Mouse (Mus musculus) limb, embryonic 14.5 days (tissue): ENCODE measurements around the gene Ccdc63. TPM values are rescaled to one million over a fixed set of nuclear protein-coding genes. Genes with fewer than 3 reads are reported as not detected.

Source experiments
- ATAC-seq: fragments of 200-750 bp; cut with Nextera tagmentation; 2 replicates; pipeline ENCODE4 v1.8.0; 2017; ENCODE audit warnings: low read depth, moderate number of reproducible peaks, moderate TSS enrichment; ENCODE audit not compliant: low FRiP score
- DNase-seq: peaks from one replicate; pipeline ENCODE4 v3.0.0-alpha.2; 2015; ENCODE audit warnings: low spot score
- H3K27ac ChIP-seq: fragments of 300-500 bp; sonication (generic); replicated peaks from 2 replicates; pipeline ENCODE4 v1.5.1; 2014; ENCODE audit warnings: low read depth, mild to moderate bottlenecking, low read length, moderate library complexity, mixed read lengths
- H3K27me3 ChIP-seq: fragments of 300-500 bp; sonication (generic); 2 replicates; pipeline ENCODE4 v1.6.1; 2014; ENCODE audit warnings: low read length, mixed read lengths; ENCODE audit not compliant: control insufficient read depth, insufficient read depth
- H3K36me3 ChIP-seq: fragments of 300-500 bp; sonication (generic); 2 replicates; pipeline ENCODE4 v1.6.1; 2014; ENCODE audit warnings: mild to moderate bottlenecking, low read length, moderate library complexity, mixed read lengths; ENCODE audit not compliant: control insufficient read depth, insufficient read depth
- H3K4me1 ChIP-seq: fragments of 300-500 bp; sonication (generic); 2 replicates; pipeline ENCODE4 v1.6.1; 2014; ENCODE audit warnings: antibody characterized with exemption, low read length, mixed read lengths; ENCODE audit not compliant: control insufficient read depth, insufficient read depth
- H3K4me2 ChIP-seq: fragments of 300-500 bp; sonication (generic); replicated peaks from 2 replicates; pipeline ENCODE4 v1.6.1; 2014; ENCODE audit warnings: low read depth, mild to moderate bottlenecking, low read length, moderate library complexity; ENCODE audit not compliant: severe bottlenecking
- H3K4me3 ChIP-seq: fragments of 300-500 bp; sonication (generic); replicated peaks from 2 replicates; pipeline ENCODE4 v1.5.1; 2014; ENCODE audit warnings: low read length
- H3K9ac ChIP-seq: fragments of 300-500 bp; sonication (generic); 2 replicates; pipeline ENCODE4 v1.6.1; 2014; ENCODE audit warnings: mild to moderate bottlenecking, low read depth, low read length, moderate library complexity; ENCODE audit not compliant: severe bottlenecking
- H3K9me3 ChIP-seq: fragments of 300-500 bp; sonication (generic); 2 replicates; pipeline ENCODE4 v1.6.1; 2016; ENCODE audit warnings: low read length; ENCODE audit not compliant: control insufficient read depth
- POLR2A ChIP-seq: fragments of 200-500 bp; IDR thresholded peaks from 2 replicates; pipeline ENCODE4 v1.8.0; 2012; ENCODE audit warnings: inconsistent platforms, mild to moderate bottlenecking, moderate library complexity, borderline replicate concordance; ENCODE audit not compliant: insufficient read depth, insufficient read length; ENCODE audit errors: extremely low read depth
- WGBS: fragments of 180-500 bp; shearing (Covaris S2); extraction: QIAGEN DNeasy Blood & Tissue Kit; methylation state at CpG from one replicate; pipeline ENCODE4 v1.1.7; 2014; 5-methylcytosine and 5-hydroxymethylcytosine counted together
- polyA plus RNA-seq, 2 experiments: library from polyadenylated mRNA; depleted of rRNA in 1 of 2; stranded (reverse) in 1 of 2; unstranded in 1 of 2; fragments of >200 nt; fragmentation: Nextera tagmentation in 1 of 2; extraction: Ambion mirVana in 1 of 2; gene quantifications; 2 replicates each; pipeline versions ENCODE4 v1.2.1 to v1.2.3; 2012 to 2014

Gene Ccdc63
- polyA plus RNA-seq, 2 experiments = 0.21 TPM; not detected in 1

DNA sequence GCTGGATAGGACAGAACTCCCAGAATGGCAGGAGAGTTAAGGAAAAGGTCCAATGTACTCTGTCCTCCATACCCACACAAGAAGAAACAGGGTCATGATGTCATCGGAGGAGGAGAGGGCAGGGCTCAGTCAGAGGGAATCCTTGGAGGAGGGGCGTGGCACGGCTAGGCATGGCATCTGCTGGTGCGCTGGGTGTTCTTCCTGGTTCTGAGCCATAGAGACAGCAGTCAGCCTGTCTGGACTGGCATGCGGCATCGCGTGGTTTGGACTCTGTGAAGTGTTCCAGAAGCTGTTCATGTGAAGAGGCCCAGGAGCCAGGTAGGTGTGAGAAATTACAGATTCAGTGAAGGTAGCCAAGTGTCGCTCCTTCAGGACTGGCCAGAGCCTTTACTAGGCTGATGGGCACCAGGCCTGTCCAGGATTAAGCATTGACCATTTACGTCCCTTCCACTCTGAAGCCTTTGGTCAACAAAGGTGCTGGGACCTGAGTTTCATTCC, 25.3 kb downstream of the Ccdc63 start:
- Histone ChIP-seq H3K4me2 (no peak overlapping the region), H3K9me3 (no peaks in the 10 kb centered on the region), H3K4me1 (no peaks in the 10 kb centered on the region), H3K9ac (no peak overlapping the region), H3K27me3 (no peaks in the 10 kb centered on the region), H3K27ac (no peak overlapping the region), H3K4me3 (no peak overlapping the region), H3K36me3 (no peaks in the 10 kb centered on the region)
- no peak for DNase-seq
- ATAC-seq = no peak
- WGBS = 88% methylated on average over 9 of the region's 9 CpGs
- no peak for TF ChIP-seq POLR2A

GRCm38 (mm10) chr5:122114176-122114575, 26.4 kb downstream of the Ccdc63 start:
- H3K27me3 ChIP-seq = no peaks in the 10 kb centered on the region
- TF ChIP-seq POLR2A = no peak
- ATAC-seq = no peak

GRCm38 (mm10) chr5:122113450-122113849, 27.2 kb downstream of the Ccdc63 start:
- WGBS = 80% methylated on average over 7 of the region's 7 CpGs
- H3K4me3 ChIP-seq = no peak overlapping the region
- TF ChIP-seq POLR2A = no peak

More at GRCm38 (mm10) chr5:122114176-122114575, 26.4 kb downstream of the Ccdc63 start:
- Histone ChIP-seq H3K4me3 (no peak overlapping the region), H3K9ac (no peak overlapping the region), H3K9me3 (no peaks in the 10 kb centered on the region), H3K36me3 (no peaks in the 10 kb centered on the region), H3K27ac (no peak overlapping the region), H3K4me1 (no peaks in the 10 kb centered on the region), H3K4me2 (no peak overlapping the region)
- WGBS = 2% methylated on average over 2 of the region's 2 CpGs
- DNase-seq = no peak

GRCm38 (mm10) chr5:122111933-122112248, 28.7 kb downstream of the Ccdc63 start:
- DNase-seq = no peak
- no peaks in the 10 kb centered on the region for H3K9me3 ChIP-seq
- no peak for ATAC-seq
- no peak overlapping the region for H3K4me2 ChIP-seq
- no peaks in the 10 kb centered on the region for H3K36me3 ChIP-seq
- H3K27ac ChIP-seq = no peak overlapping the region
- WGBS = 45% methylated on average over 4 of the region's 4 CpGs
- H3K4me3 ChIP-seq = no peak overlapping the region
- no peaks in the 10 kb centered on the region for H3K27me3 ChIP-seq
- H3K9ac ChIP-seq = no peak overlapping the region
- H3K4me1 ChIP-seq = no peaks in the 10 kb centered on the region
- no peak for TF ChIP-seq POLR2A

More at GRCm38 (mm10) chr5:122113450-122113849, 27.2 kb downstream of the Ccdc63 start:
- no peak for DNase-seq
- Histone ChIP-seq H3K9ac (no peak overlapping the region), H3K4me1 (no peaks in the 10 kb centered on the region), H3K4me2 (no peak overlapping the region), H3K9me3 (no peaks in the 10 kb centered on the region), H3K27ac (no peak overlapping the region), H3K27me3 (no peaks in the 10 kb centered on the region), H3K36me3 (no peaks in the 10 kb centered on the region)
- ATAC-seq = no peak

DNA sequence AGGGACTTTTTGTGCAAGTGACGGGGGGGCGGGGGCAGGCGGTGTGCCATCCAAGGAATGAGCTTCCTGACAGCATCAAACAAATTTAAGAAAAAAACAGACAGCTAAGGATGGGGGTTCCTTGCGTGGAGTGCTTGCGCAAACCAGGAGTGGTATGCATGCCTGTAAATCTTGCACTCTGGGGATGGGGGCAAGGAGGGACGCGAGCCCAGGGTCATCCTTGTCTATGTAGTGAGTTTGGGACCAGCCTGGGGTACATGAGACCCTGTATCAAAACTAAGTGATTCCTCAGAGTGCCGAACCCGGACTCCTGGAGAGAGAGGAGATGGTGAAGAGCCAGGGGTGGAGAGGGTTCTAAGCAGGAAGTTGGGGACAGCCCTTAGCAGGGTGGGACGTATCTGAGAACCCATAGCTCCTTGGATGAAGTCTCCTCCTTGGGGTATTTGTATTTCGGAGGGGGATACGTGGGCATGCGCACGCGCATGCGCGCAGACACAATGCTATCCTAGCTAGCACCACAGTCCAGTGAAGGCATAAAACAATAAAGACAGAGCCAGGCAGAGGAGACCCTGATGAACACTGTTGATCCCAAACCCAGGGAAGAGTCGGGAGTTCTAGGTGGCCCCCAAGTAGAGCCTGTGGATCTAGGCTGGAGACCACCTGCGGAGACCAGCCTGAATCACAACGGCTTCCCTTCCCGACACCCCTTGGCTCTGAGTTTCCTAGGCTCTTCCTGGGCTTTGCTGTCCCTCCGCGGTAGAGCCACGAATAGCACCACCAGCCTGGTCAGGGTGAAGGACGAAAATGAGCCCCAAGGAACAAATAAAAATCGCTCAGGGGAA, 29.3 kb downstream of the Ccdc63 start:
- ATAC-seq = no peak
- 66% methylated on average over 26 of the region's 26 CpGs for WGBS
- H3K4me2 ChIP-seq = no peak overlapping the region
- H3K4me3 ChIP-seq = no peak overlapping the region
- DNase-seq = no peak
- H3K9me3 ChIP-seq = no peaks in the 10 kb centered on the region
- H3K9ac ChIP-seq = no peak overlapping the region
- H3K27ac ChIP-seq = no peak overlapping the region
- H3K27me3 ChIP-seq = no peaks in the 10 kb centered on the region
- no peaks in the 10 kb centered on the region for H3K4me1 ChIP-seq
- no peak for TF ChIP-seq POLR2A
- no peaks in the 10 kb centered on the region for H3K36me3 ChIP-seq

GRCm38 (mm10) chr5:122110625-122111024, 30.0 kb downstream of the Ccdc63 start:
- H3K9ac ChIP-seq = no peak overlapping the region
- no peak for TF ChIP-seq POLR2A
- H3K9me3 ChIP-seq = no peaks in the 10 kb centered on the region
- no peaks in the 10 kb centered on the region for H3K4me1 ChIP-seq
- H3K27ac ChIP-seq = no peak overlapping the region
- no peaks in the 10 kb centered on the region for H3K27me3 ChIP-seq
- ATAC-seq = no peak
- no peak overlapping the region for H3K4me2 ChIP-seq
- no peak overlapping the region for H3K4me3 ChIP-seq
- 91% methylated on average over 13 of the region's 13 CpGs for WGBS
- DNase-seq = no peak
- no peaks in the 10 kb centered on the region for H3K36me3 ChIP-seq
